Mouse (Mus musculus): ENCODE data around the gene 1810065E05Rik. TPM values are rescaled to one million over a fixed set of nuclear protein-coding genes. Genes with fewer than 3 reads are reported as not detected.

Gene 1810065E05Rik
- total and polyA plus RNA-seq, 2 experiments: 0.22 TPM; not detected in 1

GRCm38 (mm10) chr11:58399985-58400645 is 20.8 kb upstream of the 1810065E05Rik start:
- H3K4me1 ChIP-seq (ENCODE audit: control insufficient read depth, insufficient read depth, low read length): no peaks in the 10 kb centered on the region
- TF ChIP-seq CTCF (IDR thresholded peaks at IDR 0.05; ENCODE audit: low read depth, low read length): no peak
- no peak for TF ChIP-seq POLR2A (IDR thresholded peaks at IDR 0.05; ENCODE audit: extremely low read depth, insufficient read depth, low read length)
- no peaks in the 10 kb centered on the region for H3K27me3 ChIP-seq (ENCODE audit: control insufficient read depth, insufficient read depth, low read length)
- WGBS: 67% methylated on average over 6 of the region's 6 CpGs
- no peak overlapping the region for H3K4me3 ChIP-seq (ENCODE audit: insufficient read depth, low read depth, low read length)
- no peak overlapping the region for H3K9ac ChIP-seq (ENCODE audit: low read depth, low read length)
- no peaks in the 10 kb centered on the region for H3K79me2 ChIP-seq (ENCODE audit: control insufficient read depth, insufficient read depth, low read length)
- DNase-seq (ENCODE audit: extremely low read depth, low read depth, low spot score): no peak
- H3K27ac ChIP-seq (replicated peaks; ENCODE audit: insufficient read depth, low read depth, low read length): no peak overlapping the region
- H3K36me3 ChIP-seq (ENCODE audit: control insufficient read depth, insufficient read depth, low read length): no peaks in the 10 kb centered on the region

DNA sequence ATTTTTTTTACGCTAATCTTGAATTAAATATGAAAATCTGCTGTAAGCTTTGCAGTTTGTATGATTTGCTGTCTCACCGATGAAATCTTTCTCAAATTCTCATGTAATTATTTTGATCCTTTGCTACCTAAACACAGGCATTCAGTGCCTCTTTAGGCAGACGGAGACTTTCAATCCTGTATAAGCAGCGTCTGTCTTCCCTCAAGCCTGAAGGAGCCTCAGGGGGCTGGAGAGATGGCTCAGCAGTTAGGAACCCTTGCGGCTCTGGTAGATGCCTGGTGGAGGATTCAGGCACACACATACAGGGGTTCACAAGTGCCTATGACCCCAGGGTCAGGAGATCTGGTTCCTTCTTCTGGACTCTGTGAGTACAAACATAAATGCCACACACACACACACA is 20.3 kb upstream of the 1810065E05Rik start:
- no peak overlapping the region for H3K9ac ChIP-seq (ENCODE audit: low read depth, low read length)
- H3K36me3 ChIP-seq (ENCODE audit: control insufficient read depth, insufficient read depth, low read length): no peaks in the 10 kb centered on the region
- H3K79me2 ChIP-seq (ENCODE audit: control insufficient read depth, insufficient read depth, low read length): no peaks in the 10 kb centered on the region
- H3K4me1 ChIP-seq (ENCODE audit: control insufficient read depth, insufficient read depth, low read length): no peaks in the 10 kb centered on the region
- no peaks in the 10 kb centered on the region for H3K27me3 ChIP-seq (ENCODE audit: control insufficient read depth, insufficient read depth, low read length)
- WGBS: 64% methylated on average over 5 of the region's 5 CpGs
- DNase-seq (ENCODE audit: extremely low read depth, low read depth, low spot score): no peak
- no peak for TF ChIP-seq CTCF (IDR thresholded peaks at IDR 0.05; ENCODE audit: low read depth, low read length)
- no peak for TF ChIP-seq POLR2A (IDR thresholded peaks at IDR 0.05; ENCODE audit: extremely low read depth, insufficient read depth, low read length)
- H3K27ac ChIP-seq (replicated peaks; ENCODE audit: insufficient read depth, low read depth, low read length): no peak overlapping the region
- no peak overlapping the region for H3K4me3 ChIP-seq (ENCODE audit: insufficient read depth, low read depth, low read length)

GRCm38 (mm10) chr11:58408066-58408465 is 12.8 kb upstream of the 1810065E05Rik start:
- 49% methylated on average over 3 of the region's 3 CpGs for WGBS
- no peak overlapping the region for H3K4me3 ChIP-seq (ENCODE audit: insufficient read depth, low read depth, low read length)
- DNase-seq (ENCODE audit: extremely low read depth, low read depth, low spot score): no peak

GRCm38 (mm10) chr11:58418336-58418735 is 2.6 kb upstream of the 1810065E05Rik start:
- Histone ChIP-seq H3K36me3 (ENCODE audit: control insufficient read depth, insufficient read depth, low read length) (no peaks in the 10 kb centered on the region), H3K4me1 (ENCODE audit: control insufficient read depth, insufficient read depth, low read length) (no peaks in the 10 kb centered on the region), H3K9ac (ENCODE audit: low read depth, low read length) (no peak overlapping the region), H3K4me3 (ENCODE audit: insufficient read depth, low read depth, low read length) (no peak overlapping the region), H3K79me2 (ENCODE audit: control insufficient read depth, insufficient read depth, low read length) (no peaks in the 10 kb centered on the region), H3K27me3 (ENCODE audit: control insufficient read depth, insufficient read depth, low read length) (no peaks in the 10 kb centered on the region), H3K27ac (replicated peaks; ENCODE audit: insufficient read depth, low read depth, low read length) (no peak overlapping the region)
- WGBS: 76% methylated on average over 3 of the region's 3 CpGs
- DNase-seq (ENCODE audit: extremely low read depth, low read depth, low spot score): no peak
- TF ChIP-seq CTCF (IDR thresholded peaks at IDR 0.05; ENCODE audit: low read depth, low read length) (no peak), POLR2A (IDR thresholded peaks at IDR 0.05; ENCODE audit: extremely low read depth, insufficient read depth, low read length) (no peak)

More at GRCm38 (mm10) chr11:58408066-58408465, 12.8 kb upstream of the 1810065E05Rik start:
- no peaks in the 10 kb centered on the region for H3K27me3 ChIP-seq (ENCODE audit: control insufficient read depth, insufficient read depth, low read length)
- H3K27ac ChIP-seq (replicated peaks; ENCODE audit: insufficient read depth, low read depth, low read length): no peak overlapping the region
- H3K4me1 ChIP-seq (ENCODE audit: control insufficient read depth, insufficient read depth, low read length): no peaks in the 10 kb centered on the region
- H3K9ac ChIP-seq (ENCODE audit: low read depth, low read length): no peak overlapping the region
- TF ChIP-seq CTCF (IDR thresholded peaks at IDR 0.05; ENCODE audit: low read depth, low read length) (no peak), POLR2A (IDR thresholded peaks at IDR 0.05; ENCODE audit: extremely low read depth, insufficient read depth, low read length) (no peak)
- no peaks in the 10 kb centered on the region for H3K79me2 ChIP-seq (ENCODE audit: control insufficient read depth, insufficient read depth, low read length)
- no peaks in the 10 kb centered on the region for H3K36me3 ChIP-seq (ENCODE audit: control insufficient read depth, insufficient read depth, low read length)

DNA sequence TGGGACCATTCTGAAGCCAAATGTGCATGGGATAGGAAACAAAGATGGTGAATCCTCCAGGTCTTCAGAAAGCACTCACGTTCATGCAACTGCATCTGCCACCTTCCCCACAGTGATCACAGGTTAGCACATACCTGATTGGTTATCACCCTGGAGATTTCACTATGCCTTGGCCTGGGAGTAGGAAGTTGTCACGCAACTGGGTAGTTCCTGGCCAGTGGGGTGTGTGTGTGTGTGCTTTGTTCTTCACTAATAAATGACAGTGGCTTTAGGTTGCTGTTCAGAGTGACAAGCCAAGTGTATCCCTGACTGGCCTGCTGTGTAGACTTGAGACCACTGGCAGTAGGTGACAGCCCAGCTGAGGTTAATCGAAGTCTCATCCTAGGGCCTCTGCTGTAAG is 11.3 kb downstream of the 1810065E05Rik start, which contains the start of gene Gm12253:
Gm12253 (plus strand) TSS at position 301 of the 400 bp plus-strand sequence.
- whole genome bisulfite sequencing: 71% methylated on average over 3 of the region's 3 CpGs

GRCm38 (mm10) chr11:58437866-58438265 is 17.0 kb downstream of the 1810065E05Rik start:
- H3K27ac ChIP-seq (replicated peaks; ENCODE audit: insufficient read depth, low read depth, low read length): no peak overlapping the region
- H3K27me3 ChIP-seq (ENCODE audit: control insufficient read depth, insufficient read depth, low read length): no peaks in the 10 kb centered on the region
- no peak for DNase-seq (ENCODE audit: extremely low read depth, low read depth, low spot score)
- H3K9ac ChIP-seq (ENCODE audit: low read depth, low read length): no peak overlapping the region
- WGBS: 63% methylated on average over 5 of the region's 5 CpGs
- H3K36me3 ChIP-seq (ENCODE audit: control insufficient read depth, insufficient read depth, low read length): no peaks in the 10 kb centered on the region
- H3K4me3 ChIP-seq (ENCODE audit: insufficient read depth, low read depth, low read length): no peak overlapping the region
- no peaks in the 10 kb centered on the region for H3K4me1 ChIP-seq (ENCODE audit: control insufficient read depth, insufficient read depth, low read length)
- H3K79me2 ChIP-seq (ENCODE audit: control insufficient read depth, insufficient read depth, low read length): no peaks in the 10 kb centered on the region
- TF ChIP-seq POLR2A (IDR thresholded peaks at IDR 0.05; ENCODE audit: extremely low read depth, insufficient read depth, low read length) (no peak), CTCF (IDR thresholded peaks at IDR 0.05; ENCODE audit: low read depth, low read length) (no peak)

More for the DNA sequence above, 11.3 kb downstream of the 1810065E05Rik start, which contains the start of gene Gm12253:
- H3K79me2 ChIP-seq (ENCODE audit: control insufficient read depth, insufficient read depth, low read length): no peaks in the 10 kb centered on the region
- TF ChIP-seq CTCF (IDR thresholded peaks at IDR 0.05; ENCODE audit: low read depth, low read length): no peak
- TF ChIP-seq POLR2A (IDR thresholded peaks at IDR 0.05; ENCODE audit: extremely low read depth, insufficient read depth, low read length): no peak
- no peak within 1 kb of the TSS for H3K4me3 ChIP-seq (ENCODE audit: insufficient read depth, low read depth, low read length)
- no peak within 1 kb of the TSS for H3K9ac ChIP-seq (ENCODE audit: low read depth, low read length)
- DNase-seq (ENCODE audit: extremely low read depth, low read depth, low spot score): no peak
- no peak within 1 kb of the TSS for H3K27ac ChIP-seq (replicated peaks; ENCODE audit: insufficient read depth, low read depth, low read length)
- no peaks in the 10 kb centered on the region for H3K4me1 ChIP-seq (ENCODE audit: control insufficient read depth, insufficient read depth, low read length)
- no peaks in the 10 kb centered on the region for H3K36me3 ChIP-seq (ENCODE audit: control insufficient read depth, insufficient read depth, low read length)
- H3K27me3 ChIP-seq (ENCODE audit: control insufficient read depth, insufficient read depth, low read length): no peaks in the 10 kb centered on the region
